In genomic region chr19:48813823-48814222, GRCm38 (mm10) we compare ENCODE assay signal across 19 mouse cellular contexts.
"Had no signal": no experiment of that assay in that cellular context is flagged by ENCODE, and none has a peak within 500 bp of the region (broad histone marks: within the 10 kb centered on the region; RNA-seq: fewer than 3 reads in every experiment).

No protein-coding gene starts in this region.

- H3K36me3 ChIP-seq: liver, embryonic 15.5 days; lung, embryonic 15.5 days; midbrain, embryonic 13.5 days; midbrain, embryonic 15.5 days; neural tube, embryonic 13.5 days; neural tube, embryonic 15.5 days had no signal

- H3K4me3 ChIP-seq: liver, embryonic 15.5 days; lung, embryonic 15.5 days; megakaryocyte, embryonic 14.5 days; midbrain, embryonic 13.5 days; midbrain, embryonic 15.5 days; neural tube, embryonic 13.5 days; neural tube, embryonic 15.5 days had no signal

- H3K27me3 ChIP-seq: liver, embryonic 15.5 days; lung, embryonic 15.5 days; megakaryocyte, embryonic 14.5 days; midbrain, embryonic 13.5 days; midbrain, embryonic 15.5 days; neural tube, embryonic 13.5 days; neural tube, embryonic 15.5 days had no signal

- DNase-seq: liver, postnatal 0 days; lung, adult 2 months; lung, postnatal 14 days; lung, postnatal 36 days; retina, postnatal 1 day; right cerebral cortex, adult 18-20 months; right cerebral cortex, postnatal 25 days; right cerebral cortex, postnatal 4 days; spleen, adult 18-20 months; thymus, adult 18-20 months; thymus, postnatal 14 days; thymus, postnatal 36 days had no signal
